Mouse (Mus musculus) c-Kit-negative CD71-positive TER-119-positive erythroid progenitor cells, embryonic 14.5 days (primary cell): ENCODE data around the gene Olfr583.

ENCODE experiments used
- DNase-seq: peaks from one replicate; pipeline ENCODE4 v3.0.0-alpha.2; 2013; ENCODE audit warnings: low read depth, low spot score

The Olfr583 gene

GRCm38 (mm10) chr7:103051000-103051399 is at the start of gene Olfr583:
Gene Olfr583 (plus strand): TSS chr7:103051300.
- no peak for DNase-seq

GRCm38 (mm10) chr7:103037724-103038123 is 13.4 kb upstream of the Olfr583 start, which contains the start of gene Olfr582:
Gene Olfr582 (plus strand): TSS chr7:103038024.
- no peak for DNase-seq

GRCm38 (mm10) chr7:103081585-103081984 is 30.5 kb downstream of the Olfr583 start, which contains the start of gene Olfr584:
Gene Olfr584 (plus strand): TSS chr7:103081885.
- DNase-seq = no peak

- DNase-seq = no peak
Measured at GRCm38 (mm10) chr7:103097420-103097819, 46.3 kb downstream of the Olfr583 start, which contains the start of gene Olfr585. Gene Olfr585 (plus strand): TSS chr7:103097720.
